Mouse (Mus musculus): ENCODE measurements around the gene Pla1a.
"Not testable (repeated sequence)": the region's sequence is repeated elsewhere in the genome, so short reads cannot be mapped to it uniquely, and the experiment has no call there.

Gene Pla1a

GRCm38 (mm10) chr16:38458600-38459280, 25.8 kb upstream of the Pla1a start:
- DNase-seq (ENCODE audit: low spot score): peak; percentile 41

DNA sequence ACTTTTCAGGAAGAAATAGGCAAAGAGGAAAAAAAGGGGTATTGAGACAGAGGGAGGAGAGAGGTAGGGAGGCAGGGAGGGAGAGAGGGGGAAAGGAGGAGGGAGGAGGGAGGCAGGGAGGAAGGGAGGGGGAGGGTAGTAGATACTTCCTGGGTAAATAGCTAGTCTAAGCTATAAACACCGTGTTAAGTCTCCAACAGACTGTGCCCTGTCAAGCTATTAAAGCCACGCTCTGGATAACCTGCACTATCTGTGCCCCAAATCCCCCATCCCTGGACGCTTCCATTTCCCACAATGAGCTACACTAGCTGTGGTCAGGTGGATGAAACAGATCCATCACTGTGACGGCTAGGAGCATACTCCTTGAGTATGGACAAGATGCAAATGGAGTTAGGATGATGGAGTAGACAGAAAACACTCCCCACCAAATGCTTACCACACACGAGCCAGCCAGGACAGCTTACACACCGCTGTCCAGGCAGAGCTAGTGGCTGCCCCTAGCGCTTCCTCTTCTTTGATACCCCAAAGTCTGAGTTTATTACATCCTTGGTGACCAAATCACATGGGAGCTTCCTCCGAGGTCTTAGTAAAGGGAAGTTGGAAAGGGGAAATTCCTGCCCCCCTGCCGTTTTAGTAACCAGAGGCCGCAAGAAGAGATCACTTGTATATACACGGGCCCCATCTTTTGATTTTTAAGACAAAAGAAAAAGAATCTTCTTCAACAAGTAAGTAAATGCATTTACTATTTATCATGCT, 24.0 kb upstream of the Pla1a start:
- DNase-seq (ENCODE audit: low spot score): no peak

GRCm38 (mm10) chr16:38455511-38456418, 22.8 kb upstream of the Pla1a start, which contains the start of gene Cd80:
Gene Cd80 (plus strand): TSS chr16:38455561.
- no peak for DNase-seq (ENCODE audit: low spot score)

DNA sequence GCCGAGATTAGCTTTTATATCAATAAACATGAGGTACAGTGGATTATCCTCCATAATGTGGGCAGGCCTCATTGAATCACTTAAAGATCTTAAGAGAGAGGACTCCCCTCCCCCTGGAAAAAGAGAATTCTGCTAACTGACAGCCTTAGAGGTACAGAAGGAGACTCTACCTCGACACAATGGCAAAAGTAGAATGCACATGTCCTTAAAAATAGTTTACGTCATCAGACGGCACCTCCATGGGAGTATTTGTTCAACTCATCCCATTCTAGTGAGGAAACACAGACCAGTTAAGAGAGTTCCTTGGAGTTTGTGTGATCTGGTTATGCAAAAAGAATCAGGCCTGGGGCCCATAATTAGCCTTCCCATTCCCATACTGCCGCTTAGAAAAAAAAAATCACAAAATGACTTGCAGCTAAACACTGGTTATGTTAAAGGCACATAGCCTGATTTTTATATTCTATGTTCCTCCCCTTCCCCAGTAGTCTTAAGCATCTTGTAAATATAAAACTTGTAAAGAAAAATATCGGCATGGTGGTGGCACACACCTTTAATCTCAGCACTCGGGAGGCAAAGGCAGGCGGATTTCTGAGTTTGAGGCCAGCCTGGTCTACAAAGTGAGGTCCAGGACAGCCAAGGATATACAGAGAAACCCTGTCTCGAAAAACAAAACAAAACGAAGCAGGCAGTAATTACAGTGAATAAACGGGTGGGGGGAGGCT, 21.7 kb upstream of the Pla1a start:
- DNase-seq (ENCODE audit: low spot score): no peak

DNA sequence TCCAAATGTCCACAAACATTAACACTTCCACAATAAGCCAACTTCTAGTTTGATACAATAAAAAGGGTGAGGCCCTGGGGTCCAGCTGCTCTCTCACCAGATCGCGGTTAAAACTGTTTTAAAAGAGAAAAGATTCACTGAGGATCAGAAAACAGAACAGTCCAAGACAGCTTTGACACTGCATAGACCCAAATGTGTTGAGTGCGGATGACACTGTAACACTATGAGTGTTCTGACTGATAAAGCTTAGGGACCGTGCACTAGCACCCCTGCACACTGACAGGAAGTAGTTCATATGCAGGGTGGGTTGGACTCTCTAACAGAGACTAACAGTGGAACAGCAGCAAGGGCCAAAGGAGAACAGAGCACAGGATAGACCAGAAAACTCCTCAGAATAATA, 21.0 kb upstream of the Pla1a start:
- no peak for DNase-seq (ENCODE audit: low spot score)

GRCm38 (mm10) chr16:38453203-38453553, 20.2 kb upstream of the Pla1a start:
- no peak for DNase-seq (ENCODE audit: low spot score)

DNA sequence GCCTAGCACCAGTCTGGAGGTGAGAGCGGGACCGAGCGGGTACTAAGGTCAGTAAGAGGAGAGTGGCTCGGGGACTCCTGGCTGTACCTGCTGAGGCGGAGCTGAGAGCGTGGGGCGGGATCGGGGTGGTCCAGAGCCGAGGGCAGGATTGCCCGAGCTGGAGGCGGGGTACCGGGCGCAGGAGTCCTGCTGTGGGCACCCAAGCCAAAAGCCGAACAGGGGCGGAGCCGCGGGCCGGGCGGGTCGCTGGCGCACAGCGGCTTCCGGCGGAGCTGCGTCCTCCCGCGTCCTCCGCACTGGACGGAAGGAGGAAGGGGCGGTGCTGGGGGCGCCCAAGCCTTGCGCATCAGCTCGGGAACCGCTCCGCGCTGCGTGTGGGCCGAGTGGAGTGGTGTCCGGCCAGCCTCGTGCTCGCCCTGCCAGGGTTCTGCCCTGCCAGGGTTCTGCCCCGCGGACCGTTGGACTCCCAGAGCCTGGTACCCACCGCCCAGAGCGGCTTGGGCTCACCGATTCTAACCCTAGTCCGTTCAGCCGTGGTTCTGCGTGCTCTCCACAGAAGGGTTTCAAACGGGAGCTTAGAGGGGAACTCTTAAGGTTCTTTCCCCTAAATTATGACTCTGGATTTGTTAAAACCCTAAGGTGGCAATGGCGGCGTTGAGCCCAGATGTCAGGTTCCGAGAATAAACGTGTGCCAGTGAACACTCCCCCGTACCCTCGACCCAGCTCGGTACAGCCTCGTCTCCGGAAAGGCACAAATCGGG, 19.7 kb upstream of the Pla1a start, which contains the start of gene Adprh:
Gene Adprh, minus strand, starts transcription at position 262 of the 761 bp plus-strand sequence.
- peak; percentile 78 for DNase-seq (ENCODE audit: low spot score)

DNA sequence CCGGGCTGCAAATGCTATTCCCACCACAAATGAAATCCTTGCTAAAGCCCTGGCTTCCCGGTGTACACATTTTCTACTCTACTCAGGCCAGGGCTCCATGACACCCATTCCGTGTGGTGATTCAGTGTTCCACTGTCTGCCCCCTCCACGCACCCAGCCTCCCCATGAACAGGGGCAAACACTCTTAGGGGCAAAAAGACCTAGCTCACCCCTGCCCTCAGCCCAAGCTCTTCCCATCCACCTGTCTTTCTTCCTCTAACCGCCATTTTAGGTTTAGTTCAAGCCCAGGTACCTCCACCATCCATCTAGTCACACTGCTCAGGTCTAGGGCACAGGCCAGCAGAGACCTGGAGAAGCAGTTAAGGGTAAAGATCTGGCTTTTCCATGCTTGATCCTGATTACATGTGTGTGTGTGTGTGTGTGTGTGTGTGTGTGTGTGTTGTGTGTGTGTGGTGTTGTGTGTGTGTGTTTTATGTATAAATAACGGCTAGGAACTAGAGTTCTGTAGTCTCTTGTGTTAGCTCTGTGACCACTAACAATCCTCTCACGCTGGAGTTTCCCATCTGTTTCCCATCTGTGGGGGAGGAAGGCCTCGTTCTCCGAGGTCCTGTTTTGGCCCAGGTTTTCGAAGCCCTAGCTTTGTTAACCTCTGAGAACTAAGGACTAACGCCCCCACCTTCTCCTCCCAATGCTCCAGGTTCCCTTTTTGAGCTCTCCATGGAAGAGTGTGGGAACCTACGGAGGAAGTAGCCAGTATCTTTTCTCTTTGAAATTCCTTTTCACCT, 18.7 kb upstream of the Pla1a start:
- no peak for DNase-seq (ENCODE audit: low spot score)

- DNase-seq (ENCODE audit: low spot score): no peak
Observed at GRCm38 (mm10) chr16:38450707-38451106, 17.8 kb upstream of the Pla1a start.

DNA sequence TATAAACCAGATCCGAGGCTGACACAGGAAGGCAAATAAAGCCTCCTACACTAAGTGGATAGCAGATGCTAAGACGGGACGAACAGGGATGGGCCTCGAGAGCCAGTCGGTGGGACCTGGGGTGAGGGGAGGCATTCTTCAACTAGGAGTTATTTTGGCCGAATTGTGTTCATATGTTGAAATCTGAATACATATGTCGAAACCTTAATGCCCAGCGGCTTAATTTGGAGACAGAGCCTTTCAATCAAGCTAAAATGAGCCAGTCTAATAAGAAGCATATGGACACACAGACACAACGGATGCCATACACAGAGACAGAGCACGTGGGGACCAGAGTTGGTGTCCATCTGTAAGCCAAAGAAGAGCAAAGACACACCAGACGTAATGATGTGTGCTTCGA, 15.5 kb upstream of the Pla1a start:
- DNase-seq (ENCODE audit: low spot score): no peak

- DNase-seq (ENCODE audit: low spot score): no peak
Observed at GRCm38 (mm10) chr16:38447366-38447765, 14.4 kb upstream of the Pla1a start.

DNA sequence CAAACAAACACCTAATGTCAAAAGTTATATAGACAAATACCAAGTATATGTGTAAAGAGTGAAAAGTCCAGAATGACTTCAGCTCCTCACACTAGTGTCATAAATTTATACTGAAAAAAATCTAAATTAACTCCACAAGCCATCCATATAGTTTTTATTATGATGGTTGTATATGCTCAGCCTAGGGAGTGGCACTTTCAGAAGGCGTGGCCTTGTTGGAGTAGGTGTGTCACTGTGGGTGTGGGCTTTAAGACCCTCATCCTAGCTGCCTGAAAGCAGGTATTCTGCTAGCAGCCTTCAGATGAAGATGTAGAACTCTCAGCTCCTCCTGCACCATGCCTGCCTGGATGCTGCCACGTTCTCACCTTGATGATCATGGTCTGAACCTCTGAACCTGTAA, 13.2 kb upstream of the Pla1a start:
- DNase-seq (ENCODE audit: low spot score): not testable (repeated sequence)

GRCm38 (mm10) chr16:38445576-38445975, 12.6 kb upstream of the Pla1a start:
- no peak for DNase-seq (ENCODE audit: low spot score)

DNA sequence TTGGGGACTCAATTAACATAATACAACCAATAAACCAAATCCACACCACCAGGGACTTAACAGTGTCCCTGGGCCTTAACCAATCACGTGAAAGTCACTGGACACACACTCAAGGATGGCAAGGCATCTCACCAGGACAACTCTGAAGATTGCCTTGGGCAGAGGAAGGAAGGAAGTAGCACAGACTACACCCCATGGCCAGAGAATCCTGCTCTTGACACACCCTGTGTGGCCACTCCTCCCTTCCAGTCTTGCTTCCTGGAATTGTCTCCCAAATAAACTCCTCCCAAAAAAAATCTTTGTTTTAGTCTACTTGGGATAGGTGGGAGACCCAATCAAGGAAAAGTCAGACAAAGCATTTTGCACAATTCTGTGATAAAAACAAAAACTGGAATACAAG, 12.1 kb upstream of the Pla1a start:
- no peak for DNase-seq (ENCODE audit: low spot score)

GRCm38 (mm10) chr16:38443721-38444464, 10.9 kb upstream of the Pla1a start:
- DNase-seq (ENCODE audit: low spot score): no peak

DNA sequence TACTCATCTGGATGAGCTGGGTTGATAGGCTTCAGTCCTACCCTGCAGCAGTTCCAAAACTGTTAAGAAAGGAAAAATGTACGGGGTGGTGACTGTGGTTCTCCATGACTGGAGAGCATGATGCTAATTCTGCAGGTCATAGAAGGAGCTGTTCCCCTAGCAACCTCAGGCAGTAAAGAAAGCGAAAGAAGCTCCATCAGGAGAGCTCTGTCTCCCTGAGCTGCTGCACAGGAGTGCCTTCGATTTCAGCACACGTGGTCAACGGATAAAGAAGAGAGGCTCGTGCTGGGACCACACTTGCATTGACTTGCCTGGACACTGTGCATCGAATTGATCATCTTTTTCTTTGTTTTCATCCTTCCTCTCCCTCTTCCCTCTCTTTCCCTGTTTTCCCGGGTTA, 9.3 kb upstream of the Pla1a start:
- DNase-seq (ENCODE audit: low spot score): no peak

- DNase-seq (ENCODE audit: low spot score): no peak
Observed at GRCm38 (mm10) chr16:38441611-38442010, 8.7 kb upstream of the Pla1a start.

- DNase-seq (ENCODE audit: low spot score): no peak
Observed at GRCm38 (mm10) chr16:38440403-38440802, 7.5 kb upstream of the Pla1a start.

DNA sequence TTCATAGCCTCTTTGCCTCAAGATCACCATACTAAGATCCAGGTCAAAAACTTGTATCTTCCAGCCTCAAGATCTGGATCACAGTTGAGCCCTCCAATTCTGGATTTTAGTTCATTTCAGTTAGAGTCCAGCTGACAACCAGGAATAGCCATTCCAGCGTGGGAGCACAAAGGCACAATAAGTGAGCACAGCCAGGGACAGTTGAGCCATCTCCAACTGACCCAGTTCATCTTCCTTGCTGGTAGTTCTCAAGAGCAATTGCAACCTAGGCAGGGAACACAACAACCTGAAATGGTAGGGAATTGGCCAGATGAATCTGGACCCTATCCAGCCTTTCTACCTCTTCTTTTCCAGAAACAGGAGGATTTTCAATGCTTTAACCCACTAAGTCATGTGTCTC, 6.2 kb upstream of the Pla1a start:
- no peak for DNase-seq (ENCODE audit: low spot score)
